In the genomic region with DNA sequence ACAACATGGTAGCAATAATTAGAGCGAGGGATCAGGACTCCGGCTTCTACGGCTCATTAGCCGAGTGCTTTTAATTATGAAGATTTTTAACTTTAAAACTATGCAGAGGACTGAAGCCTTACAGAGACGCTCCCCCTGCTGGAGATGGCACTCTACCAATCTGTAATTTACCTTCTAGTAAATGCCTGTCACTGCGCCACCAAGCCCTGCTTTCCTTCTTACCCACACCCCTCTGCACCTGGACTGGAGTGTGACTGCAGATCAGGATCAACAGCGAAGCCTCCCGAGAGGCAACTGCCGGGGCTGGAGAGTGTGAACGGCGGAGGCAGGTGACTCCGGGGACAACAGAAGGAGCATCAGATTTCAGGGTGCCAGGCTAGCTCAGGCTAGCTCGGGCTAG, we compare ENCODE assay signal across 14 mouse cellular contexts.
DNase-seq lines count a peak whose midpoint lies in the region; ATAC-seq and TF ChIP-seq lines count a peak whose summit lies in the region.
"Had no signal": no experiment of that assay in that cellular context is flagged by ENCODE, and none has a peak within 500 bp of the region (broad histone marks: within the 10 kb centered on the region; RNA-seq: fewer than 3 reads in every experiment).

No protein-coding gene starts in this region.

- in situ Hi-C loops in CH12.LX (cut with MboI; ENCODE audit: low pct_ligation_motif_present, low pct_unique_long_range_greater_than_20kb, low sequenced_read_pairs), result no loop called here

- H3K9ac ChIP-seq in CH12.LX (ENCODE audit: insufficient read depth, low read depth), result no peak overlapping the region
- H3K9ac ChIP-seq: hindbrain, embryonic 13.5 days; liver, embryonic 15.5 days; neural tube, embryonic 15.5 days had no signal

- no peaks in the 10 kb centered on the region for H3K79me2 ChIP-seq in CH12.LX (replicated peaks; ENCODE audit: control insufficient read depth, extremely low read depth, insufficient read depth, poor library complexity, severe bottlenecking)

- peaks cover 0 to 17% of the 10 kb centered on the region in 2 experiments for H3K36me3 ChIP-seq in CH12.LX (replicated peaks in 1 of 2; ENCODE audit: control insufficient read depth in 1 of 2, insufficient read depth in 1 of 2, low read length in 1 of 2)
- H3K36me3 ChIP-seq: liver, embryonic 15.5 days had no signal

- TF ChIP-seq CTCF in layer of hippocampus, adult 2 months (conservative IDR thresholded peaks at IDR 0.05), result peak; percentile 70
- no peak for TF ChIP-seq CTCF in CH12.LX (conservative IDR thresholded peaks at IDR 0.05 in 1 of 2, IDR thresholded peaks at IDR 0.05 in 1 of 2; ENCODE audit: low read depth in 2 of 2, low read length in 2 of 2)
- TF ChIP-seq CTCF in brain, embryonic 14.5 days (IDR thresholded peaks at IDR 0.05; ENCODE audit: borderline replicate concordance, extremely low read depth, insufficient read depth, insufficient read length), result no peak

- ATAC-seq in monocyte, adult 5-6 weeks (replicated peaks; ENCODE audit: insufficient number of reproducible peaks, low FRiP score, low TSS enrichment, poor library complexity, severe bottlenecking), result no peak

- DNase-seq in embryo, embryonic 11 days, result peak; percentile 37
- DNase-seq in embryo, embryonic 10.5 days (ENCODE audit: low spot score), result no peak
- DNase-seq in layer of hippocampus, adult 2 months (ENCODE audit: low spot score in 2 of 2), result peak in 1 of 2 experiments; percentile 41
- DNase-seq in layer of hippocampus, postnatal 10 days (ENCODE audit: low spot score in 2 of 2), result no peak
- DNase-seq in CH12.LX (ENCODE audit: extremely low read depth), result no peak
- DNase-seq in brain, embryonic 14.5 days (ENCODE audit: low read depth), result peak; percentile 40
- no peak for DNase-seq in heart, postnatal 14 days
- DNase-seq: heart, adult 11 months; spleen, adult 18-20 months; thymus, adult 18-20 months had no signal

- peaks cover 13% of the 10 kb centered on the region for H3K27me3 ChIP-seq in CH12.LX (replicated peaks)
- H3K27me3 ChIP-seq: hindbrain, embryonic 13.5 days; liver, embryonic 15.5 days; neural tube, embryonic 15.5 days had no signal

- no peak overlapping the region for H3K27ac ChIP-seq in layer of hippocampus, adult 2 months
- no peak overlapping the region for H3K27ac ChIP-seq in CH12.LX (ENCODE audit: insufficient read depth, low read depth)
- H3K27ac ChIP-seq: hindbrain, embryonic 13.5 days; liver, embryonic 15.5 days; neural tube, embryonic 15.5 days had no signal

- TF ChIP-seq POLR2A in CH12.LX (IDR thresholded peaks at IDR 0.05; ENCODE audit: low read depth, low read length), result no peak
- no peak for TF ChIP-seq POLR2A in brain, embryonic 14.5 days (IDR thresholded peaks at IDR 0.05; ENCODE audit: borderline replicate concordance, extremely low read depth, insufficient read depth, insufficient read length, poor library complexity, severe bottlenecking)

- no peak overlapping the region for H3K4me2 ChIP-seq in CH12.LX (ENCODE audit: insufficient read depth, low read depth, poor library complexity, severe bottlenecking)
- H3K4me2 ChIP-seq: hindbrain, embryonic 13.5 days; liver, embryonic 15.5 days; neural tube, embryonic 15.5 days had no signal

- no peaks in the 10 kb centered on the region for H3K9me3 ChIP-seq in CH12.LX (replicated peaks; ENCODE audit: low read length)
- H3K9me3 ChIP-seq: liver, embryonic 15.5 days; neural tube, embryonic 15.5 days had no signal

- TF ChIP-seq RAD21 in CH12.LX (IDR thresholded peaks at IDR 0.05; ENCODE audit: low read depth, low read length), result no peak

- no peak for TF ChIP-seq EP300 in CH12.LX (IDR thresholded peaks at IDR 0.05; ENCODE audit: low read length)

- H3K4me1 ChIP-seq in CH12.LX (ENCODE audit: control insufficient read depth in 1 of 2, insufficient read depth in 2 of 2), result peaks cover 0 to 8% of the 10 kb centered on the region in 2 experiments; a peak in 2 of 4 replicates
- H3K4me1 ChIP-seq: hindbrain, embryonic 13.5 days; liver, embryonic 15.5 days; neural tube, embryonic 15.5 days had no signal

- intact Hi-C loops in heart, postnatal 14 days (cut with DNase I), result no loop called here

- no peak overlapping the region for H3K4me3 ChIP-seq in layer of hippocampus, adult 2 months
- H3K4me3 ChIP-seq in CH12.LX (replicated peaks in 1 of 3; ENCODE audit: low read depth in 2 of 3, low read length in 2 of 3, poor library complexity in 1 of 3), result peak overlapping the region; percentile 47 to 57 (median 49)
- H3K4me3 ChIP-seq: hindbrain, embryonic 13.5 days; liver, embryonic 15.5 days; neural tube, embryonic 15.5 days had no signal

- dilution Hi-C loops in CH12.LX (cut with MboI; ENCODE audit: extremely low pct_ligation_motif_present, extremely low pct_unique_long_range_greater_than_20kb, low sequenced_read_pairs), result no loop called here

TF ChIP-seq in CH12.LX, 34 proteins besides CTCF, POLR2A, EP300 and RAD21:
- TF ChIP-seq HCFC1 (IDR thresholded peaks at IDR 0.05; ENCODE audit: low read depth, low read length) (no peak), CHD1 (IDR thresholded peaks at IDR 0.05; ENCODE audit: low read depth, low read length) (no peak), ELF1 (IDR thresholded peaks at IDR 0.05; ENCODE audit: low read depth, low read length) (no peak), JUND (conservative IDR thresholded peaks at IDR 0.05; ENCODE audit: low read depth, low read length) (no peak), MXI1 (IDR thresholded peaks at IDR 0.05; ENCODE audit: low read depth, low read length) (no peak), SIN3A (IDR thresholded peaks at IDR 0.05; ENCODE audit: low read length) (no peak), JUN (IDR thresholded peaks at IDR 0.05; ENCODE audit: insufficient read depth, low read depth, low read length) (no peak), ZC3H11A (IDR thresholded peaks at IDR 0.05; ENCODE audit: low read depth, low read length) (no peak), POLR2AphosphoS2 (IDR thresholded peaks at IDR 0.05; ENCODE audit: low read depth, low read length) (no peak), MAZ (IDR thresholded peaks at IDR 0.05; ENCODE audit: low read depth, low read length) (no peak), BHLHE40 (IDR thresholded peaks at IDR 0.05; ENCODE audit: low read depth, low read length) (no peak), ZNF384 (IDR thresholded peaks at IDR 0.05; ENCODE audit: low read depth, low read length) (no peak), MEF2A (IDR thresholded peaks at IDR 0.05; ENCODE audit: borderline replicate concordance, low read depth, low read length) (no peak), TBP (conservative IDR thresholded peaks at IDR 0.05; ENCODE audit: low read depth, low read length) (no peak), GABPA (IDR thresholded peaks at IDR 0.05; ENCODE audit: insufficient replicate concordance, low read depth, low read length) (no peak), MYC (IDR thresholded peaks at IDR 0.05; ENCODE audit: low read depth, low read length) (no peak), KAT2A (IDR thresholded peaks at IDR 0.05; ENCODE audit: insufficient replicate concordance, low read length) (no peak), UBTF (IDR thresholded peaks at IDR 0.05; ENCODE audit: low read depth, low read length) (no peak), ETS1 (conservative IDR thresholded peaks at IDR 0.05; ENCODE audit: low read depth, low read length) (no peak), USF2 (conservative IDR thresholded peaks at IDR 0.05; ENCODE audit: low read depth, low read length) (no peak)

Comparison
In these comparisons a context has a peak if more than half of its experiments do, and no peak if none do; other contexts are left out.
1. DNase-seq: peak in embryo, embryonic 11 days (single experiment) and brain, embryonic 14.5 days (single experiment); none in embryo, embryonic 10.5 days (single experiment), layer of hippocampus, postnatal 10 days (0 of 2), CH12.LX (single experiment) and heart, postnatal 14 days (0 of 2).